Mouse (Mus musculus) liver, embryonic 14.5 days (tissue): ENCODE data around the gene Mpeg1. TPM values are rescaled to one million over a fixed set of nuclear protein-coding genes. Genes with fewer than 3 reads are reported as not detected.

Source experiments
- ATAC-seq: fragments of 200-750 bp; cut with Nextera tagmentation; 2 replicates; pipeline ENCODE4 v1.8.0; 2017; ENCODE audit warnings: moderate number of reproducible peaks, mild to moderate bottlenecking, moderate library complexity; ENCODE audit not compliant: insufficient read depth
- DNase-seq, 3 experiments: peaks; one replicate each; pipeline ENCODE4 v3.0.0-alpha.2; 2012 to 2013; ENCODE audit warnings: low read depth in 3 of 3, low spot score in 3 of 3
- H3K27ac ChIP-seq: fragments of 300-500 bp; sonication (generic); 2 replicates; pipeline ENCODE4 v1.5.1; 2014; ENCODE audit warnings: moderate library complexity, mild to moderate bottlenecking, control low read depth, inconsistent platforms
- H3K27me3 ChIP-seq: fragments of 300-500 bp; sonication (generic); 2 replicates; pipeline ENCODE4 v1.6.1; 2014; ENCODE audit warnings: mild to moderate bottlenecking, low read length, moderate library complexity; ENCODE audit not compliant: control insufficient read depth, insufficient read depth
- H3K36me3 ChIP-seq: fragments of 300-500 bp; sonication (generic); replicated peaks from 2 replicates; pipeline ENCODE4 v1.6.1; 2014; ENCODE audit warnings: low read depth; ENCODE audit not compliant: control insufficient read depth, insufficient read depth
- H3K4me1 ChIP-seq, 2 experiments: fragments of 200-500 bp in 1 of 2; fragments of 300-500 bp in 1 of 2; sonication (generic) in 1 of 2; replicated peaks; 2 replicates each; pipeline ENCODE4 v1.6.1; 2012 to 2014; ENCODE audit warnings: antibody characterized with exemption in 1 of 2, inconsistent platforms in 1 of 2, low read length in 1 of 2; ENCODE audit not compliant: control insufficient read depth in 2 of 2, insufficient read depth in 2 of 2
- H3K4me2 ChIP-seq: fragments of 300-500 bp; sonication (generic); 2 replicates; pipeline ENCODE4 v1.6.1; 2014; ENCODE audit warnings: low read depth, mild to moderate bottlenecking, control low read depth, moderate library complexity
- H3K4me3 ChIP-seq, 2 experiments: fragments of 200-500 bp in 1 of 2; fragments of 300-500 bp in 1 of 2; sonication (generic) in 1 of 2; 2 replicates each; pipeline ENCODE4 v1.5.1; 2012 to 2014; ENCODE audit warnings: low read depth in 2 of 2, low read length in 2 of 2, mild to moderate bottlenecking in 2 of 2, control low read depth in 1 of 2, inconsistent platforms in 1 of 2, moderate library complexity in 1 of 2; ENCODE audit not compliant: insufficient read depth in 1 of 2
- H3K9ac ChIP-seq: fragments of 300-500 bp; sonication (generic); replicated peaks from 2 replicates; pipeline ENCODE4 v1.6.1; 2014; ENCODE audit warnings: mild to moderate bottlenecking, control low read depth, moderate library complexity
- H3K9me3 ChIP-seq: fragments of 300-500 bp; sonication (generic); 2 replicates; pipeline ENCODE4 v1.6.1; 2016; ENCODE audit warnings: low read length, mixed read lengths; ENCODE audit not compliant: control insufficient read depth
- CTCF ChIP-seq: IDR thresholded peaks from 2 replicates; pipeline ENCODE4 v1.5.1; 2016; ENCODE audit warnings: antibody characterized with exemption, low read depth, control low read depth
- EP300 ChIP-seq: IDR thresholded peaks from 2 replicates; pipeline ENCODE4 v1.6.1; 2016; ENCODE audit warnings: antibody characterized with exemption, low read depth
- WGBS: fragments of 180-500 bp; shearing (Covaris S2); extraction: QIAGEN DNeasy Blood & Tissue Kit; methylation state at CpG from one replicate; pipeline ENCODE4 v1.1.7; 2014; ENCODE audit not compliant: insufficient replicate concordance; 5-methylcytosine and 5-hydroxymethylcytosine counted together
- polyA plus RNA-seq, 2 experiments: library from polyadenylated mRNA; depleted of rRNA in 1 of 2; stranded (reverse) in 1 of 2; unstranded in 1 of 2; fragments of >200 nt; fragmentation: Nextera tagmentation in 1 of 2; extraction: Ambion mirVana in 1 of 2; gene quantifications; 2 replicates each; pipeline versions ENCODE4 v1.2.1 to v1.2.3; 2012 to 2014

The Mpeg1 gene
- polyA plus RNA-seq, 2 experiments: 2.0 to 5.9 TPM

DNA sequence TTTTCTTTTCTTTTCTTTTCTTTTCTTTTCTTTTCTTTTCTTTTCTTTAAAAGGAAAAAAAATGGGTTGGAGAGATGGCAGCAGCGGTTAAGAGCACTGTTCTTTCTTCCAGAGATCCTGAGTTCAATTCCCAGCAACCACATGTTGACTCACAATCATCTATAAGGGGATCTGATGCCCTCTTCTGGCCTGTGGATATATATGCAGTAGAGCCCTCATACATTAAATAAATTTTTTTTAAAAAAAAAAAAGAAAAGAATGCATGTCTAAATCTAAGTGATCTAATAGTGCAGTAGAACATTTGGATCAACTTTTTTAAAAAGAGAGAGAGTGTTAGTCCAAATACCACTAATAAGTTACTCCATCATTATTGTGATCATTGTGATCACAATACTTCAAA lies 38.9 kb upstream of the Mpeg1 start:
- H3K9ac ChIP-seq: no peak overlapping the region
- H3K4me1 ChIP-seq: no peaks in the 10 kb centered on the region
- H3K27me3 ChIP-seq: no peaks in the 10 kb centered on the region
- no peak for DNase-seq
- no peak overlapping the region for H3K27ac ChIP-seq
- no peak overlapping the region for H3K4me2 ChIP-seq
- TF ChIP-seq EP300: no peak
- no peak for TF ChIP-seq CTCF
- 67% methylated on average over 1 of the region's 1 CpGs for WGBS
- no peak overlapping the region for H3K4me3 ChIP-seq
- H3K9me3 ChIP-seq: no peaks in the 10 kb centered on the region
- H3K36me3 ChIP-seq: no peaks in the 10 kb centered on the region
- ATAC-seq: no peak

DNA sequence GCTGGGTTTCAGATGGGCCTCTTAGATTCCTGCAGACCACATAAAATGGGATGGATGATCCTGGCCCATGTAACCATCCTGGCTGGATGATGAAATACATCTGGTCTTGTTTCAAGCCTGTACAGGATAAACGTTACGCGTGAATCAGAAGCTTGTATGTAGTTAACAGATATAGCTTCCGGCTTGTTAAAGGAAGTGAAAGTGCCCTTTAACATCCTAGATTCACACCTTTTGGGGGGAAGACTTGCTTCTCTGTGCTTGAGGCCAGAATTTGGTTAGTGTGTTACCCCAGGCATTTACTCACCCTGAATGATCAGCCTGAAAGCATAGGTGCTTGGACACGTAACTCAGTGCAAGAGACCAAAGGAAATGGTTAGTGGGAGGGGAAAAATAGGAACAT lies 33.5 kb upstream of the Mpeg1 start:
- no peak overlapping the region for H3K9ac ChIP-seq
- H3K36me3 ChIP-seq: no peaks in the 10 kb centered on the region
- H3K27me3 ChIP-seq: no peaks in the 10 kb centered on the region
- H3K4me3 ChIP-seq: no peak overlapping the region
- TF ChIP-seq EP300 (no peak), CTCF (no peak)
- no peaks in the 10 kb centered on the region for H3K4me1 ChIP-seq
- WGBS: 61% methylated on average over 5 of the region's 5 CpGs
- DNase-seq: no peak
- ATAC-seq: no peak
- H3K4me2 ChIP-seq: no peak overlapping the region
- H3K9me3 ChIP-seq: no peaks in the 10 kb centered on the region
- H3K27ac ChIP-seq: no peak overlapping the region

GRCm38 (mm10) chr19:12427605-12428004 lies 33.0 kb upstream of the Mpeg1 start, which contains the start of gene Pfpl:
Gene Pfpl, plus strand, starts transcription at chr19:12427905.
- H3K9ac ChIP-seq: no peak within 1 kb of the TSS
- ATAC-seq: no peak
- no peak for DNase-seq
- H3K4me1 ChIP-seq: no peaks in the 10 kb centered on the region
- TF ChIP-seq EP300 (no peak), CTCF (no peak)
- WGBS: 74% methylated on average over 6 of the region's 6 CpGs
- no peak within 1 kb of the TSS for H3K27ac ChIP-seq
- H3K27me3 ChIP-seq: no peaks in the 10 kb centered on the region
- no peaks in the 10 kb centered on the region for H3K36me3 ChIP-seq
- H3K4me3 ChIP-seq: no peak within 1 kb of the TSS
- no peaks in the 10 kb centered on the region for H3K9me3 ChIP-seq
- no peak within 1 kb of the TSS for H3K4me2 ChIP-seq

- 8% methylated on average over 2 of the region's 2 CpGs for WGBS
- Histone ChIP-seq H3K4me2 (no peak overlapping the region), H3K36me3 (no peaks in the 10 kb centered on the region), H3K4me3 (no peak overlapping the region), H3K27me3 (no peaks in the 10 kb centered on the region), H3K9ac (no peak overlapping the region), H3K4me1 (no peaks in the 10 kb centered on the region), H3K27ac (no peak overlapping the region), H3K9me3 (no peaks in the 10 kb centered on the region)
- no peak for ATAC-seq
- no peak for DNase-seq
- peak; percentile 57 for TF ChIP-seq CTCF
- no peak for TF ChIP-seq EP300
Measured at GRCm38 (mm10) chr19:12433033-12433432, 27.5 kb upstream of the Mpeg1 start.

- H3K27me3 ChIP-seq: no peaks in the 10 kb centered on the region
- WGBS: 42% methylated on average over 4 of the region's 4 CpGs
- H3K4me2 ChIP-seq: no peak overlapping the region
- TF ChIP-seq EP300: no peak
- no peak for TF ChIP-seq CTCF
- H3K4me3 ChIP-seq: no peak overlapping the region
- H3K36me3 ChIP-seq: no peaks in the 10 kb centered on the region
- DNase-seq (no peak), ATAC-seq (no peak)
- H3K27ac ChIP-seq: no peak overlapping the region
- no peaks in the 10 kb centered on the region for H3K9me3 ChIP-seq
- no peaks in the 10 kb centered on the region for H3K4me1 ChIP-seq
- H3K9ac ChIP-seq: no peak overlapping the region
Measured at GRCm38 (mm10) chr19:12435011-12435416, 25.6 kb upstream of the Mpeg1 start.
